Mouse (Mus musculus) monocyte, adult 5-6 weeks (primary cell): ENCODE results near the gene Aqp7. TPM values are rescaled to one million over a fixed set of nuclear protein-coding genes. Genes with fewer than 3 reads are reported as not detected.
"Not testable (repeated sequence)": the region's sequence is repeated elsewhere in the genome, so short reads cannot be mapped to it uniquely, and the experiment has no call there.

Experiments used
- ATAC-seq: fragments of 153-309, 156-312 bp; replicated peaks from 2 replicates; pipeline ENCODE4 v1.8.0; 2017; ENCODE audit warnings: mild to moderate bottlenecking; ENCODE audit not compliant: low TSS enrichment, insufficient number of reproducible peaks, severe bottlenecking, poor library complexity, low FRiP score
- total RNA-seq: library from RNA; stranded (forward); fragments of 200-1000, 200-491, 200-594 nt; gene quantifications from 3 replicates; pipeline ENCODE4 v1.2.3, GENCODE M21; 2017

The Aqp7 gene
- total RNA-seq: not detected in 3 replicates

DNA sequence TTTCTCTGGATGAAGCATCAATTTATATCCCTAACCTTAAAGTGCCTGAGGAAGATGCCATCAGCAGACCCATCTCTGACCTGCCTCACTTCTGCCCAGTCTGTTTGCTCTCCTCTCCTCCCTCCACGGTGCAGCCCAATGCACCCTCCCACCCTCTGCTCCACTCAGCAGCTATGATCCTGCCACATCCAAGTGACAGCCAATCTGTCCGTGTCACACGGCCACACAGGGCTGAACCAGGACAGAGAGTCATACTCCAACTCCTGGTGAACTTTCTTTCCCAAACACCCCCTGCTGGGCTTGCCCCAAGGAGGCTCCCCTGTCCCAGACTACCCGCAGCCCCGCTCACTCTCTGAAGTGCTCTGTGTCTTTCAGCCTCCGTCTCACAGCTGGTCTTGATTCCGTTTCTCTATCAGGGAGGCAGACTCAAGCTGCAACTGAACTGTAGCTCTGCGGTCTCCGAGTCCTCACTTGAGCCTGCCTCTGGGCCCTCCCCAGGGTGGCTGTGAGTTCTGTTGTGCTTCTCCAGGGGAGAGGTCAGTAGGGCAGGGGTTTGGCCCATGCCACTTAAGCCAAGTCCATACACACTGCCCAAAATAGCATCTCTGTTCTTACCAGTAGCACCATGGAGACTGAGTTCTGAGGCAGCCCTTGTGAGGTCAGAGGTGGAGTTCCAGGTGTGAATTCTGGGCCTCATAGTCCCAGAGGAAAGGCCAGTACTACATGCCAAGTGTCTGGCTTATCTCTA, at the start of gene Aqp7:
TSS of gene Aqp7 (minus strand) at position 616 of the 748 bp plus-strand sequence.
- ATAC-seq: no peak

- ATAC-seq: no peak
Observed at GRCm38 (mm10) chr4:41097381-41097780, 49.4 kb upstream of the Aqp7 start.

GRCm38 (mm10) chr4:41096794-41097193, 48.9 kb upstream of the Aqp7 start:
- no peak for ATAC-seq

GRCm38 (mm10) chr4:41096169-41096568, 48.2 kb upstream of the Aqp7 start:
- no peak for ATAC-seq

- no peak for ATAC-seq
Observed at GRCm38 (mm10) chr4:41094361-41094760, 46.4 kb upstream of the Aqp7 start.

- no peak for ATAC-seq
Observed at GRCm38 (mm10) chr4:41092958-41093357, 45.0 kb upstream of the Aqp7 start.

- ATAC-seq: no peak
Observed at GRCm38 (mm10) chr4:41091391-41091790, 43.5 kb upstream of the Aqp7 start.

DNA sequence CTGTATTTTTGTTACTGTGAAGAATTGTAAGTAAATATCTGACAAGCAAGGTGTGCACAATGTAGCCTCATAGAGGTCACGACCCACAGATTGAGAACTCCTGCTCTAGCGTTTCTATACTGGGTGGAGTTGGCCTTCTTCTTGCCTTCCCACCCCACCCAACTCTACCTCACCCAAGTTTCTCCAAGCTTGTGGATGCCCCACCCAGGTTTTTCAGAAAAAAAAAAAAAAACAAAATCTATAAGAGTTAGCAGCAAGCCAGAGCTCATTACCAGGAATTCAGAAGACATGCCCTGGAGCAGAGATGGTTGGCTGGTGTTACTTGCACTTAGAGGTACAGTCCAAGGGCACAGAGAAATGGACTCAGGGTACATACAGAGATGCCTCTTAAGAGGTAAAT, 41.8 kb upstream of the Aqp7 start:
- ATAC-seq: no peak

DNA sequence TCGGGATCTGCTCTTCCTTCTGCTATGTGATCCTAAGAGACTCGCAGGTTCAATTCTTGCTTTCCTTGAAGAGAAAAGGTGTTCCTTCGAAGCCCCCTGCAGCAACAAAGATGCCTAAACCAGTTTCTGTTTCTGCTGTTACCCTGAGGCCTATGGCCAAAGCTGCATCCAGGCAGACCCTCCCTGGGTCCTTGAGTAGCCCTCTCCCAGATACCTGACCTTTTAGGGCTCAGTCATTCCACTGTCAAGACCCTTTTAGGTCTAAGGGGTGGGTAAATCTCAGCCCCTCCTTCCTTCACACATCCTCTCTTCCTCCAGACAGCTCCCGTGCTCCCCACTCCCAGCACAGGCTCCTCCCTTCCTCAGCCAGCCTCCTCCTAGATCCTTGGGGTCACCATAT, 41.2 kb upstream of the Aqp7 start:
- ATAC-seq: no peak

DNA sequence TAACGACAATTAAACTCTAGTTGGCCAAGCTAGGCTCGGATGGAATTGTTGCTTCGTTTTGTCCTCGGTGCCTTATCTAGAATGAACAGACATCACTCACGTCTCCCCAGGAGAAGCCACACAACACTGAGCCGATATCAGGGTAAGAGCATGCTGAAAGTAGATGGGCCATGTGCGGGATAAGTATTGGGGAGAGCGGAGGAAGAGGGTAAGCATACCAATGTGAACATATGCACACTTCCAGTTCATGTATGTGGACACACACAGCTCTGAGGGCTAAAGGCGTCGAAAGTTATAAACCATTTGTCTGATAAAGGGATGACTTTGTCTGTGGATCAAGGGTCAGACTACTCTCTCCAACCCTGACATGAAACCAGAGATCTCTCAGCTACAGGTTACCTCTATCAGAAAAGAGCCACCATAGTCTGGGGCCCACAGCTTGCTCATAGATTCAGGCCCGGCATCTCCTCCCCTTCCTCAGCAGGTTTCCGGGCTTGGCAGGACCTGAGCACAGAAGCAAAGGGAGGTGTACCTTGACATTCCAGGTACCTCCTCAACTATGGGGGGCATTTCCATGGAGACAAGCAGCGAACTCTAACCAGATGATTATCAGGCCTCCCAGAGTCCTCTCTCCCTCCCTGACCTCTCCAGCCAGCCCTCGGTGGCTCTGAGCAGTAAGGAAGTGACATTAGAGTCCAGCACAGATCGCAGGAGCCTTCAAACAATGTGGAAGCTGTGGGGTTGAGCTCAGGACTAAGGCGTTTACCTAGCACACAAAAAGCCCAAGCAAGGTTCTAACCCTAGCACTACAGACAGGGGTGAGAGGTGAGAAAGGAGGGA, 39.7 kb upstream of the Aqp7 start:
- no peak for ATAC-seq

GRCm38 (mm10) chr4:41086947-41087346, 39.0 kb upstream of the Aqp7 start:
- no peak for ATAC-seq

DNA sequence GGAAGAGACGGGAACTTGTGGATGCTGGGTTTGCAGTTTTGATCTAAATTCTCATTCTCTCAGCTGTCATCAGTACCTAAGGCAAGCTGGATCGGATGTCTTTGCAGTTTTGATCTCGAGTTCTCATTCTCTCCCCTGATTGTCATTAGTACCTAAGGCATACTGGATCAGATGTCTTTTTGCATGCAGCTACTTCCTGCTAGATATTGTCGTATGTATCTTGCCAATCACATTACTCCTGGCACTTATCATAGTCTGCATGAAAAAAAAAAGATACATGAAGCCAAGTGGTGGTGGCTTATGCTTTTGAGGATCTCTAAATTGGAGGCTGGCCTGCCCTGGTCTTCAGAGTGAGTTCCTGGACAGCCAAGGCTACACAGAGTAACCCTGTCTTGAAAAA, 36.9 kb upstream of the Aqp7 start:
- ATAC-seq: no peak

DNA sequence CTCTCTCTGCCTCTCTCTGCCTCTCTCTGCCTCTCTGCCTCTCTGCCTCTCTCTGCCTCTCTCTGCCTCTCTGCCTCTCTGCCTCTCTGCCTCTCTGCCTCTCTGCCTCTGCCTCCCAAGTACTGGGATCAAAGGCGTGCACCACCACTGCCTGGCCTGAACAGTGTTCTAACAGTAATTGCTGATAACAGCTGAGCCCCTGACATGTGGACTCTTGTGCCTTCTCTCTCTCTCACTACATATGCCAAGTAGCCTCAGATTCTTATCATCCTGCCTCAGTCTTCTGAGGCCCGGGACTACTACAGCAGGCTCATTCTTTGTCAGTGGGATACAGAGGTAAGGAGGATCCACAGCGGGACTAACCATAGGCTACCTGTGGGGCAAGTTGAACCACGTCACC, 34.9 kb upstream of the Aqp7 start:
- not testable (repeated sequence) for ATAC-seq

- ATAC-seq: no peak
Observed at GRCm38 (mm10) chr4:41081733-41082132, 33.8 kb upstream of the Aqp7 start.

DNA sequence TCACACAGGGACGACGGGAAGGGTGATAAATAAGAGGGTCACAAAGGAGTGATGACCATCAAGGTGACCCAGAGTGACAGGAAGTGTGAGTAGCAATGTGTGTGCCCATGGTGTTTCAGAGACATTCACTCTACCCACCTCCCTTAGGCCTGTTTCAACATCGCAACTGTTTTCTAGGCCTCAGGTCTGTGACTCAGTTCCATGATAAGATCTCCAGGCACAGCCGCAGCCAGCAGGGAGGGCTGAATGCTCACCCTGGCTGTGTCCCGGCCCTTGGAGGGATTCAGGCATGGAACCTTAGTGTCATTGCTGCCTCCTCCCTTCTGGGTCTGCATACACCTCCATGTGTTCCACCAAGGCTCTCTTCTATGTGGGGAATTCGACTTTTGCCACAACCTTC, 30.8 kb upstream of the Aqp7 start:
- ATAC-seq: no peak

DNA sequence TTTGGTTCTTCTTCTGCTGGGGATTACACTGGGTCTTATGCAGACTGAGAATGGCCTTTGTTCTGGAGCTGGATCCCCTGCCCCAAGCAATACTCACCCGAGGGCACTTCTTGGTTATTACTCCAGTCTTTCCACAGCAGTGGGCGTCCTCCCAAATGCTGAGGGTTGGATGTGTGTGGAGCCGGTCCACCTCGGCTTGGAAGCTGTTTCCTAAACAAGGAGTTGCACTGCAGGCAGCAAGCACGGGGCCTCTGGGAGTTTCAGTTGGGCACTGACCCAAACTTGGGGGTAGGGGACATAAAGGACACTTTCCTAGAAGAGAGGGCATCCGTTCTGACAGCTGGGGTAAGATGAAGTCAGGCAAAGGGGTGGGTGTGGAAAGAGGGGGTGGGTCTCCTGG, 26.5 kb upstream of the Aqp7 start:
- no peak for ATAC-seq

DNA sequence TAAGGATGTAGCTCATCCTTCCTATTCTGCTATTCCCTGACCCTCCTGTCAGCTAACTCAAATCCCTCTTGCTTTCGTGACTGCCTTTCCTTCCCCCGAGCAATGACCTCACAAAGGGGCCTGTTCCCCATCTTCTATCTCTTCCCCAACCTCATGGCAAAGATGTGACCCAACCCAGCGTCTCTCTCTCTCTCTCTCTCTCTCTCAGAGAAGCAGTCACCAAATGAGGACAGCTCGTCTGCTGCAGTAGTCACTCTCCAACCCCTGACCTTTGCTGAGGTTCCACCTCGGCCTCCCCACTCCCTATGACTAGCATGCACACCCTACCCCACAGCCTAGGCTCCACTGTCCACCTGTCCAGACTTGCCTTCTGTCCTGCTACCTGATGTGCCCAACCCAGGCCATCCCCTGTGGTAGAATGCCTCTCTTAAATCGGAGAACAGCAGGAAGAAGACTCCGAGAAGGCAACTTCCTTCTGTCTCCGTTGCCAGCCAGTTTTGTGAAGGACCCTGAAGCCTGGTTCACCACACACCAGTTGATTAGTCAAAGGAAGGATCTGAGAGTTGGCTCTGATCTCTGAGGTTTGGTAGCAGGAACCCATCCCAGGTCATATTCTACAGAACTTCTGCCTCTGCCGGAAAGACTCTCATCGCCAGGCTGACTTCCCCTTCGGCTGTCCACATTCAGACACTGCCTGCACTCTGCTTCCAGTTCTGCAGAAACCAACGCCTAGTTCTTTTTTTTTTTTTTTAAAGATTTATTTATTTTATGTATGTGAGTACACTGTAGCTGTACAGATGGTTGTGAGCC, 25.3 kb upstream of the Aqp7 start:
- ATAC-seq: peak; percentile 77

DNA sequence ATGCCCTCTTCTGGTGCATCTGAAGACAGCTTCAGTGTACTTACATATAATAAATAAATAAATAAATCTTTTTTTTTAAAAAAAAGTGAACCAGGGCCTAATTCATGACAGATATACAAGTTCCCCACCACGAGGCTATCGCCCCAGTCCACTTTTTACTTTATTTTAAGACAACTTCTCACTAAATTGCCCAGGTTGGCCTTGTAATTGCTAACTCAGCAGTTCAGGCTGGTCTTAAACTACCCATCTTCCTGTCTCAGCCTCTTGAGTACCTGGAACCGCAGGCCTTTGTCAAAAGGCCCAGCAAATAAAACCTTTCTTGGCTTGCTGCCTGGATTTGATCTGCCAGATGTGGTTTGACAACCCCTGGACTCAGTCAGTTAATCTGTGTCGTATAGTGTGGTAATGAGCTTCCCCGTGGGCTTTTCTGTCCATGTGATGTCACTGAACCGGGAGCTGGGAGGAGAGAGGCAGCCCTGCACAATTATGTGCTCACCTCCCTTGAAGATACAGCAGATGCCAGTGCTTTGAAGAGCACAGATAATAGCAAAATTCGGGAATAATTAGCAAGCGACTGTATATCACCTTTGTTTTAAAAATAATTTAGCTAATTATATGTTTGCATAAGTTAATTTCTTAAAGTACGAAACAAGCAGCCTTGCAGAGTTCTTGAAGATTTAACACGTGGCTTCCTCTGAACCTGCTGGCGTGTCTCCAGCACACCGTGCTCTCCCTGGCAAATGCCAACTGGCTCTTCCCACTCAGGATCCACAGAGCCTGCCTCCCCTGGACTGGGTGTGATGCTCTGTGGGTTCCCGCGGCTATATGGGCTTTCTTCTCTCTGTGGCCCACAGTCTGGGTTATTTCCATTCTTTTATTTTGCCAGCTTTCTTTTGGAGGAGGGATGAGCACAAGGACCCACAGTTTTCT, 23.8 kb upstream of the Aqp7 start:
- no peak for ATAC-seq
